Comparison of ENCODE assay signal across 19 mouse cellular contexts in the genomic region with DNA sequence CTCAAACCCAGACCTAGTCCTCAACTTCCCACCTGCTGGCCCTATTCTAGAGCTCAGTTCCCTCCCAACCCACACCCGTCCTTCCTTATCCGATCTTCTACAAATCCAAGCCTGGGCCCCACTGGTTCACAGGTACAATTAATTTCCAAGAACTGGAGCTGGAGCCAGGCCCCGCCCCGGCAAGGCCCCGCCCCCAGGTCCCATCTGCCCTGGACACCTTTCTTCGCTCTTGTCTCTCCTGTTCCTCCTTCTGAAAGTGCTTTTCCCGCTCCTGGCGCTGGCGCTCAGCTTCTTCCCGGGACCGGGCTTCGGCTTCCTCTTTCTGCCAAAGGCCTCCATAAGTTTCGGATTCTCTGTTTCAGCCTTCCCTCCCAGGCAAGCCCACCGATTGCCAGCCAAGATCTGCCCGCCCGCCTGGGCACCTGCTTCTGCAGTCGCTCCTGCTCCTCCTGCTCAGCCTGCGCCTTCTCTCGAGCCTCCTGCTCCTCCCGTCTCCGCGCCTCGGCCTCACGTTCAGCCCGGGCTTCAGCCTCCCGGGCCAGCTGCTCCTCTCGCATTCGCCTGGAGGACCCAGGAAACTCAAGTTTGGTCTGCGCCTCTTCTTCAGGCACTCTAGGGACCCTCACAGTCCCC. TPM values are rescaled to one million over a fixed set of nuclear protein-coding genes. Genes with fewer than 3 reads are reported as not detected.
DNase-seq lines count a peak whose midpoint lies in the region; ATAC-seq lines count a peak whose summit lies in the region.
"Had no signal": no experiment of that assay in that cellular context is flagged by ENCODE, and none has a peak within 500 bp of the region (broad histone marks: within the 10 kb centered on the region; RNA-seq: fewer than 3 reads in every experiment).

No protein-coding gene starts in this region.

- intact Hi-C loops in left cerebral cortex, postnatal 36 days (cut with DNase I), result no loop called here
- intact Hi-C loops in left cerebral cortex, postnatal 14 days (cut with DNase I), result no loop called here

- DNase-seq in cerebellum, postnatal 25 days, result peak; percentile 17 to 36
- peak; percentile 4 to 18 for DNase-seq in left cerebral cortex, postnatal 36 days (ENCODE audit: low spot score in 2 of 2)
- DNase-seq in left cerebral cortex, postnatal 14 days (ENCODE audit: low spot score in 2 of 2), result no peak
- peak; percentile 71 for DNase-seq in R1 (ENCODE audit: low read depth, low spot score)
- no peak for DNase-seq in ovary, postnatal 36 days (ENCODE audit: low spot score)
- no peak for DNase-seq in kidney, postnatal 14 days
- DNase-seq: B cell, adult 2 months; heart, postnatal 10 days; kidney, adult 11 months; right cerebral cortex, postnatal 14 days; thymus, postnatal 14 days had no signal

- ATAC-seq in cerebellum, adult (ENCODE audit: insufficient number of reproducible peaks, low FRiP score, low TSS enrichment), result no peak
- ATAC-seq: forebrain, embryonic 14.5 days; hindbrain, postnatal 0 days; liver, embryonic 12.5 days had no signal

RNA-seq across cellular contexts. Expression of a gene that starts 22.4 kb away (rescaled TPM):
- total RNA-seq in left cerebral cortex, postnatal 36 days (2021), result 100 to 1,000 TPM; 288 TPM
- total RNA-seq in left cerebral cortex, postnatal 14 days (2021), result 100 to 1,000 TPM; 241 to 264 TPM

RNA-seq across cellular contexts. Expression of a gene that starts 28.3 kb away (rescaled TPM):
- 10 to 100 TPM; 75.7 to 90.0 TPM for total RNA-seq in left cerebral cortex, postnatal 36 days (2021)
- total RNA-seq in left cerebral cortex, postnatal 14 days (2021), result 10 to 100 TPM; 82.0 to 85.4 TPM

RNA-seq across cellular contexts. Expression of a gene that starts 31.2 kb away (rescaled TPM):
- 100 to 1,000 TPM; 134 to 159 TPM for total RNA-seq in left cerebral cortex, postnatal 36 days (2021)
- 100 to 1,000 TPM; 129 to 147 TPM for total RNA-seq in left cerebral cortex, postnatal 14 days (2021)

RNA-seq across cellular contexts. Expression of a gene that starts 52.8 kb away (rescaled TPM):
- total RNA-seq in left cerebral cortex, postnatal 36 days (2021), result 1 to 10 TPM; 1.6 to 1.7 TPM
- 1 to 10 TPM; 2.9 to 3.4 TPM for total RNA-seq in left cerebral cortex, postnatal 14 days (2021)
- total RNA-seq: CH12.LX; granulocyte monocyte progenitor cell, adult 5-6 weeks; megakaryocyte, adult 5-6 weeks; neutrophil, adult 5-6 weeks had no signal

Comparison
In these comparisons a context has a peak if more than half of its experiments do, and no peak if none do; other contexts are left out.
1. DNase-seq: peak in cerebellum, postnatal 25 days (2 of 2), left cerebral cortex, postnatal 36 days (2 of 2) and R1 (single experiment); none in left cerebral cortex, postnatal 14 days (0 of 2), ovary, postnatal 36 days (single experiment) and kidney, postnatal 14 days (single experiment).